Mouse (Mus musculus) heart, postnatal 0 days (tissue): ENCODE results near the gene Slc5a1. TPM values are rescaled to one million over a fixed set of nuclear protein-coding genes. Genes with fewer than 3 reads are reported as not detected.
A peak's percentile ranks its signal among the peaks of the same experiment; 100 is the strongest.

Experiments used
- ATAC-seq: fragments of 200-750 bp; cut with Nextera tagmentation; 2 replicates; pipeline ENCODE4 v1.8.0; 2017; ENCODE audit warnings: low read depth, moderate number of reproducible peaks, moderate library complexity; ENCODE audit not compliant: insufficient read depth
- DNase-seq: peaks from one replicate; pipeline ENCODE4 v3.0.0-alpha.2; 2016; ENCODE audit warnings: low spot score
- H3K27ac ChIP-seq: fragments of 300-500 bp; sonication (generic); 2 replicates; pipeline ENCODE4 v1.5.1; 2014; ENCODE audit warnings: low read depth, mild to moderate bottlenecking
- H3K27me3 ChIP-seq: fragments of 300-500 bp; sonication (generic); 2 replicates; pipeline ENCODE4 v1.6.1; 2014; ENCODE audit warnings: low read length, mixed read lengths; ENCODE audit not compliant: control insufficient read depth, insufficient read depth
- H3K36me3 ChIP-seq: fragments of 300-500 bp; sonication (generic); replicated peaks from 2 replicates; pipeline ENCODE4 v1.6.1; 2014; ENCODE audit warnings: low read length, mixed read lengths; ENCODE audit not compliant: control insufficient read depth, insufficient read depth
- H3K4me1 ChIP-seq: fragments of 300-500 bp; sonication (generic); 2 replicates; pipeline ENCODE4 v1.6.1; 2014; ENCODE audit warnings: antibody characterized with exemption; ENCODE audit not compliant: control insufficient read depth, insufficient read depth
- H3K4me2 ChIP-seq: fragments of 300-500 bp; sonication (generic); 2 replicates; pipeline ENCODE4 v1.6.1; 2014; ENCODE audit warnings: low read depth, mild to moderate bottlenecking, low read length, moderate library complexity
- H3K4me3 ChIP-seq: fragments of 300-500 bp; sonication (generic); 2 replicates; pipeline ENCODE4 v1.5.1; 2014; ENCODE audit warnings: low read depth, low read length
- H3K9ac ChIP-seq: fragments of 300-500 bp; sonication (generic); replicated peaks from 2 replicates; pipeline ENCODE4 v1.6.1; 2014; ENCODE audit warnings: low read depth, low read length, mixed read lengths
- H3K9me3 ChIP-seq: fragments of 300-500 bp; sonication (generic); replicated peaks from 2 replicates; pipeline ENCODE4 v1.6.1; 2016; ENCODE audit warnings: low read length; ENCODE audit not compliant: control insufficient read depth
- CTCF ChIP-seq: IDR thresholded peaks from 2 replicates; pipeline ENCODE4 v1.5.1; 2016; ENCODE audit warnings: antibody characterized with exemption, control low read depth, low read depth
- EP300 ChIP-seq: IDR thresholded peaks from 2 replicates; pipeline ENCODE4 v1.6.1; 2016; ENCODE audit warnings: antibody characterized with exemption, low read depth
- WGBS: fragments of 180-500 bp; shearing (Covaris S2); extraction: QIAGEN DNeasy Blood & Tissue Kit; methylation state at CpG from one replicate; pipeline ENCODE4 v1.1.7; 2014; 5-methylcytosine and 5-hydroxymethylcytosine counted together
- polyA plus RNA-seq: library from polyadenylated mRNA; unstranded; fragments of >200 nt; fragmentation: Nextera tagmentation; extraction: Ambion mirVana; gene quantifications from 2 replicates; pipeline ENCODE4 v1.2.1, GENCODE M21; 2015
- total RNA-seq: library from RNA; depleted of rRNA; stranded (reverse); fragments of >200 nt; gene quantifications from 2 replicates; pipeline ENCODE4 v1.2.3, GENCODE M21; 2014; ENCODE audit warnings: low replicate concordance

The Slc5a1 gene
- total and polyA plus RNA-seq, 2 experiments from 2014 or later, result not detected

GRCm38 (mm10) chr5:33135611-33136010 is 31.6 kb downstream of the Slc5a1 start:
- Histone ChIP-seq H3K9me3 (no peaks in the 10 kb centered on the region), H3K4me1 (no peaks in the 10 kb centered on the region), H3K27ac (no peak overlapping the region), H3K4me2 (no peak overlapping the region), H3K9ac (no peak overlapping the region), H3K27me3 (no peaks in the 10 kb centered on the region), H3K36me3 (no peaks in the 10 kb centered on the region), H3K4me3 (no peak overlapping the region)
- no peak for DNase-seq
- WGBS, result 79% methylated on average over 5 of the region's 5 CpGs
- no peak for TF ChIP-seq EP300
- no peak for TF ChIP-seq CTCF
- ATAC-seq, result no peak

GRCm38 (mm10) chr5:33142790-33143455 is 38.9 kb downstream of the Slc5a1 start:
- no peak overlapping the region for H3K4me3 ChIP-seq
- ATAC-seq (no peak), DNase-seq (peak; percentile 26)
- no peaks in the 10 kb centered on the region for H3K4me1 ChIP-seq
- no peak overlapping the region for H3K4me2 ChIP-seq
- TF ChIP-seq EP300, result no peak
- TF ChIP-seq CTCF, result peak; percentile 69
- H3K9me3 ChIP-seq, result no peaks in the 10 kb centered on the region
- no peak overlapping the region for H3K9ac ChIP-seq
- H3K27ac ChIP-seq, result no peak overlapping the region
- H3K36me3 ChIP-seq, result no peaks in the 10 kb centered on the region
- 41% methylated on average over 7 of the region's 7 CpGs for WGBS
- no peaks in the 10 kb centered on the region for H3K27me3 ChIP-seq

GRCm38 (mm10) chr5:33144025-33144424 is 40.0 kb downstream of the Slc5a1 start:
- 29% methylated on average over 5 of the region's 5 CpGs for WGBS
- peak; percentile 20 for DNase-seq
- ATAC-seq, result no peak

GRCm38 (mm10) chr5:33146837-33147236 is 42.8 kb downstream of the Slc5a1 start:
- TF ChIP-seq EP300, result no peak
- TF ChIP-seq CTCF, result no peak
- no peak for ATAC-seq

More at GRCm38 (mm10) chr5:33144025-33144424, 40.0 kb downstream of the Slc5a1 start:
- Histone ChIP-seq H3K4me3 (no peak overlapping the region), H3K4me1 (no peaks in the 10 kb centered on the region), H3K9ac (no peak overlapping the region), H3K4me2 (no peak overlapping the region), H3K27ac (no peak overlapping the region), H3K36me3 (no peaks in the 10 kb centered on the region), H3K27me3 (no peaks in the 10 kb centered on the region), H3K9me3 (no peaks in the 10 kb centered on the region)
- TF ChIP-seq EP300 (no peak), CTCF (peak; percentile 54)

GRCm38 (mm10) chr5:33147691-33148090 is 43.7 kb downstream of the Slc5a1 start:
- DNase-seq, result peak; percentile 28
- WGBS, result 35% methylated on average over 6 of the region's 6 CpGs
- H3K4me3 ChIP-seq, result no peak overlapping the region
- no peaks in the 10 kb centered on the region for H3K9me3 ChIP-seq
- 0 out of 2 replicates have a peak, but pooled peaks have one; percentile 53 for ATAC-seq
- H3K4me1 ChIP-seq, result no peaks in the 10 kb centered on the region
- H3K27ac ChIP-seq, result no peak overlapping the region
- H3K36me3 ChIP-seq, result no peaks in the 10 kb centered on the region
- TF ChIP-seq EP300, result no peak
- no peak for TF ChIP-seq CTCF
- no peak overlapping the region for H3K9ac ChIP-seq
- no peaks in the 10 kb centered on the region for H3K27me3 ChIP-seq
- no peak overlapping the region for H3K4me2 ChIP-seq

More at GRCm38 (mm10) chr5:33146837-33147236, 42.8 kb downstream of the Slc5a1 start:
- Histone ChIP-seq H3K4me3 (no peak overlapping the region), H3K9me3 (no peaks in the 10 kb centered on the region), H3K4me1 (no peaks in the 10 kb centered on the region), H3K27me3 (no peaks in the 10 kb centered on the region), H3K4me2 (no peak overlapping the region), H3K27ac (no peak overlapping the region), H3K36me3 (no peaks in the 10 kb centered on the region), H3K9ac (no peak overlapping the region)
- WGBS, result 83% methylated on average over 9 of the region's 9 CpGs
- no peak for DNase-seq

- TF ChIP-seq CTCF, result no peak
- no peak for TF ChIP-seq EP300
- no peak overlapping the region for H3K9ac ChIP-seq
- no peaks in the 10 kb centered on the region for H3K27me3 ChIP-seq
- no peaks in the 10 kb centered on the region for H3K36me3 ChIP-seq
- no peaks in the 10 kb centered on the region for H3K9me3 ChIP-seq
- DNase-seq, result no peak
- 7% methylated on average over 7 of the region's 7 CpGs for WGBS
- H3K27ac ChIP-seq, result no peak overlapping the region
- peak overlapping the region; percentile 8; the same call in 1 of the 2 replicates for H3K4me2 ChIP-seq
- no peaks in the 10 kb centered on the region; the same call in 1 of the 2 replicates for H3K4me1 ChIP-seq
- no peak for ATAC-seq
- H3K4me3 ChIP-seq, result no peak overlapping the region
Observed at GRCm38 (mm10) chr5:33193567-33193966, 89.5 kb downstream of the Slc5a1 start.
